Mouse (Mus musculus) cerebellum, postnatal 10 days (tissue): Measurements from ENCODE around the gene Enc1.

Source experiments
- DNase-seq, 2 experiments: peaks; one replicate each; pipeline ENCODE4 v3.0.0; 2021; ENCODE audit warnings: mixed read lengths in 2 of 2

Enc1 gene

DNA sequence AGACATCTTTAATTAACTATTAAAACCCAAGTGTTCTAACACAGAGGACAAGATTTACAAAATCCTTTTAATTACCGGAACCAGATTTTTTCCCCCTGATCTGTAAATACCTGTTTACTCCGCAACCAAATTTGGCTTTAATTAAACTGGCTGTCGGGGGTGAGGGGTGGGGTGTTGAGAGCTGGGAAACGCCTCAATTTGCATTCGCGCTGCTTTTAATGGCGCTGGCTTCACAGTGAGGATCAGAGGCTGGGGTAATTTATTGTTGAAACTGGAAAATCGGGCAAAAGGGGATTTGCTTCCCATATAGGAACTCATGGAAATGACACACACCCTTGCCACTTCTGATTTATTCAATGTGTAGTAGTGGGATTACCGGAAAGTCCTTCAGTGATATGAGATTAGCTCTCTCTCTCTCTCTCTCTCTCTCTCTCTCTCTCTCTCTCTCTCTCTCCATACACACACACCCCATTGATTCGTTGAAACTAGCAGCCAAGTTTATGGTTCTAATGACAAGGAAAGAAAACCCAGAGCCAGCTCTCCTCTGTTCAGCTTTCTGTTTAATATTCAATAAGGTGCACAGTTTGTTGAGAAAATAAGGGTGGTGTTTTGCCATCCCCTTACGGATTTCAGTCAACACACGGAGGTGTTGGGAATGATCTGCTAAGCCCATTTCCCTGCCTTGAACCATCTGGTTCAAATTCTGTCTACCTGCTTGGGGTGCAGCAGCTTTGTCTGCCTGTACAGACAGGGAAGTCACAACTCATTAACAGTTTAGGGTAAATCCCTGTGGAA is 51.7 kb downstream of the Enc1 start:
- DNase-seq: peak; percentile 29 to 45

DNA sequence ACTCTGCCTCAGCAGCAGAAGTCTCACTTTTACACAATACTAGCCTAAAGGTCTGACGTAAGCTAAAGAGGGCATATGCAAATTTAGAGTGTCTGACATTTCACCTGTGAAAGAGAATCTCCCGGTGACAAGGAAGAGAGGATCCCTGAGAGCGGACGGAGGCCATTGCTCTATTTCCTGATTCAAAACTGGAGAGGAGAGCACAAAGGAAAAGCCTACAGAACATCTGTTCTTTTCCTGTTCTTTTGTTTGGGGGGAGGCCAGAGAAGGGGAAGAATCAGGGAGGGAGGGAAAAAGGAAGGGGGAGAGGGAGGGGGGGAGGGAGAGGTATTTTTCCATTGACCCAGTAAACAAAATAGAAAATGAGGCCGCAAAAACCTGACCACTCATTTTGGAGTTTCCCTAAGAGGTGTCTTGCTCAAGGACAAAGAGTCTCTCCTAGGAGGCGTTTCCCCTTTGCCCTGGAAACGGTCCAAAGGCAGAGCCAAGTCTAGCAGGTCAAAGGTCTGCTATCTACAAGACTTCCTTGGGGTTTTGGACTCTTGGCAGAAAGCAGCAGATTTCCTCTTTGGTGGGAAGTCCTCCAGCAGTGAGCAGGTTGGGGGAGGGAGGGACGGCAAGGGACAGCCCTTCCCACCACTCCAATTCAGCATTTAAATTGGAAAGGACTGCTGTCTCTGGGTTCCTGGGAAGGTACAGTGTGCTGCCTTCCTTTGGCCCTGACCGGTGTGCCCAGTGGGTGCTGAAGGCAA is 54.4 kb downstream of the Enc1 start:
- peak; percentile 30 to 46 for DNase-seq

DNA sequence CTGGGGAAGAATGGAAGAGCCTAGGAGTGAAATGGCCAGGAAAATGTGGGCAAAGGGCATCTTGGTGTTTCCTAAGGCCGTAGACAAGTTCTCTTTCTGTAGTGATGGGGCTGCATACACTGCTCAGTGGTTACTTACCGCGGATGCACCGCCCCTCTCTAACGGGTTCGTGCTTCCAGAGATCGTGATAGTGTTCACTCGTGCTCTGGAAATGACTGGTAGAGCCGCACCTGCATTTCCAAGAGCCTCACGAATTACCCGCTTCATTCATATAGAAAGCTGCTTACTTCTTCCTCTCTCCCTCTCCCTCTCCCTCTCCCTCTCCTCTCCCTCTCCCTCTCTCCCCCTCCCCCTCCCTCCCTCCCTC is 54.9 kb downstream of the Enc1 start:
- no peak for DNase-seq

DNA sequence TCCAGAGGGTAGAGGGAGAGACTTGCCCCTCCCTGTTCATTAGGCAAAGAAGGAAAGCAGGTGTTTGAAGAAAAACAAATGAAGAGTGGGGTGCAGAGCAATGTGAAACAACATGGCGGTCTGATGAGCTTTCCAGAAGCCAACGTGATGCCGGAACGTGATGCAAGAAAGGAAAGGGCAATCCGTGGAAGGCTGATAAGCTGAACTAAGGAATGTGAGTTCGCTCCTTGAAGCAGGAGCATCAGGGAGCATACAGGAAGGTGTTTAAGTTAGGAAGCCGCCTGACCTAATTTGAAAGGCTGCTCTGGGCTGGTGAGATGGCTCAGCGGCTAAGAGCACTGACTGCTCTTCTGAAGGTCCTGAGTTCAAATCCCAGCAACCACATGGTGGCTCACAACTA is 55.4 kb downstream of the Enc1 start:
- no peak for DNase-seq

DNA sequence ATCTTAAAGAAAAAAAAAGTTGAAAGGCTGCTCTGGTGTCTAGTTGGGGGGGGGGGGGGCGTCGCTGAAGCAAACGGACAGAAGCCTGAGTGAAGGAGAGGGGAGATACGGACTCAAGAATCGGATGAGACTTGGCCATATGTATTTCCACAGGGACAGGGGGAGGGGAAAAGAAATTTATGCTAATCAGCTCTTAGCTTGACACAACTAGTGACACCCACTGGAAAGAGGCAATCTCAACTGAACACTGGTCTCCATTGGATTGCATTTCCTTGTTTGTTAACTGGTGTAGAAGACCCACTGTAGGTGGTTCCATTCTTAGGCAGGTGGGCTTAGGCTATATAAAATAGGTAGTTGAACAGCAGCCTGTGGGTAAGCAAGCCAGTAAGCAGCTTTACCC is 55.9 kb downstream of the Enc1 start:
- DNase-seq: no peak

DNA sequence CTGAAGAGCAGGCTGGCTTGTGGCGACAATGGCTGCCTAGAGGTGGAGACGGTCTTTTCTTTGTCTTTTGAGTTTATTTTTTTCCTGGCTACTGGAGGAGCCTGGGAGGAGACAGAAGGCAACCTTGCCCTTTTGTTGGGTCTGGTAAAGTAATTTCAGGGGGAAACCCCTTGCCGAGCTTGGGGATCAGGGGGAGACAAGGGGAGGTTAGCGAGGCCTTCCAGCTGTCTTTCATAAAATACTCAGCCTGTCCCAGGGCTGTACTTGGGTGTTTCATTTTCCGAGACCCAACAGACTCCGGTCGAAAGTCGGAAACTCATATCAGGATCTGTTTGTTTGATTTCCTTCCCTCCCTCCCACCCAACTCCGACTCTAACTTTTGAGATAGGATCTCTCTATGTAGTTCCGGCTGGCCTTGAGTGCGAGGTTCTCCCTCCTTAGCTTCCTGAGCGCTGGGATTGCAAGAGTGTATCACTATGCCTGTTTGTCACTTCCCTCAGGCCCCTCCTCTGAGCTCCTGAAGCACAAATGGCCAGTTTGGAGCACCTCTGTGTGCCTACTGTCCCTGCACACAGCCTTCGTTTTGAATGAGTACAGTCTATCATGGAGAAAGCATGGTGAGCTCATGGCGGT is 56.6 kb downstream of the Enc1 start:
- no peak for DNase-seq

DNA sequence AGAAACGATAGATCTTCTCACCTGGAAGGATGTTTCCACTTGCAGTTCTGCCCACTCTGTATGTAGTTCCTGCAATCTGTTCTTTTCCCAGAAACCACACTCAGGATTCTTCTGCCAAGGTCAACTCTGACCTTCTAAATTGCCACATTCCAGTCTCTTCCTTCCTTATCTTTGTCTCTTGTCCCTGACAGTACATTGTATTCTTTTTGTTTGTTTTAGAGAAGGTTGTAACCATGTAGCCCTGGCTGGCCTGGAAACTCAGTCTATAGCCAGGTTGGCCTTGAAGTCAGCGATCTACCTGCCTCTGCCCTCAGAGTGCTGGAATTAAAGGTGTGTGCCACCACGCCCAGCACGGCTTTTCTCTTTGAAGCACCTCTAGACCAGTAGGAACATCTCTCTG is 58.0 kb downstream of the Enc1 start:
- no peak for DNase-seq

DNA sequence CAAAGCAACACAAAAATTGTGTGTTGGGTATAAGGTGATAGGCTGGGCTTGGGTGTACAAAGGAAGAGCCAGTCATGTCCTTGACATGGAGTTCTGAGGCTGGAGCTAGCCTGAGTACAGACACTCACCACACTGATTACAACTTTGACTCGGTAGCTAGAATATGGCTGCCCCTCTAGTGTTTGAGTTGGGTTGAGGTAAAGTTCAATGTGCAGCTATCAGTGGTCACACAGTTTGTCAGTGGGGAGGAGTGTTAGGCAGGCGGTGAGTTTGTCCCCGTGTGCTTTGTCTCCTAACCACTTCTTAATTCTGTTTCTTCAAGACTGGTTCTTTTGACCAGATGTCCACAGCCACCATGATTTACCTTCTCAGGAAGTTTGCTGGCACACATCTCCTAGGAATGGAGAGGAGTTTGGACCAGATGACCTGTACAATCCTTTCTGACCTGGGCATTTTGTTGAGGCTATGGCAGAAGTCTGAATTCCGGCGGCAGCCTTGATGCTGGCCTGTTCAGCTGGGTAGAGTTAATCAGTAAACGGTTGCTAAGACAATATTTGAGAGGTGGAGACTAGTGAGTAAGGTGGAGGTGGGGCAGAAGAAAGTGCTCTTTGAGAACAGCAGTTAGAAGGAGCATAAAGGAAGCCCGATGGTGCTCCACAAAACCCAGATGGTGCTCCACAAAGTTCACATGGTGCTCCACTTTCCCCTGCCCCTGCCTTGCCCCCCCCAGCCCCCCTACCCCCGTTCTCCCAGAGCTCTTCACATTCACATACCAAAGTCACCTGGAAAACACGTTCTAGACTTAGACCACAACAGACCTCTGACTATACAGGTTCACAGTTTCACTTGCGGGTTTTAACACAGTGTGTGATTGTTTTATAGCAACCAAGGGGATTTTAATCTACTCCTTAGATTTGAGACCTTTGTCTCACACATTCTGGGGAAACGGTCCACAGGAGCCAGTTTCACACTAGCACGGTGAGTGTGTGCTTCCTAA is 59.3 kb downstream of the Enc1 start:
- no peak for DNase-seq
